ENCODE assay signal across 8 mouse cellular contexts in genomic region chr10:31370200-31370599, GRCm38 (mm10). TPM values are rescaled to one million over a fixed set of nuclear protein-coding genes. Genes with fewer than 3 reads are reported as not detected.
DNase-seq lines count a peak whose midpoint lies in the region; ATAC-seq and TF ChIP-seq lines count a peak whose summit lies in the region.
"Not testable (repeated sequence)": the region's sequence is repeated elsewhere in the genome, so short reads cannot be mapped to it uniquely, and the experiment has no call there.

No protein-coding gene starts in this region.

- not testable (repeated sequence) for ATAC-seq in forebrain, embryonic 14.5 days; hindbrain, postnatal 0 days

- H3K79me2 ChIP-seq in CH12.LX (replicated peaks; ENCODE audit: control insufficient read depth, extremely low read depth, insufficient read depth, poor library complexity, severe bottlenecking): not testable (repeated sequence)

- dilution Hi-C loops in CH12.LX (cut with MboI; ENCODE audit: extremely low pct_ligation_motif_present, extremely low pct_unique_long_range_greater_than_20kb, low sequenced_read_pairs): not testable (repeated sequence)

- H3K9ac ChIP-seq in CH12.LX (ENCODE audit: insufficient read depth, low read depth); forebrain, embryonic 14.5 days (ENCODE audit: low read length); hindbrain, postnatal 0 days (replicated peaks; ENCODE audit: low read length): not testable (repeated sequence)

- TF ChIP-seq CTCF in CH12.LX (conservative IDR thresholded peaks at IDR 0.05 in 1 of 2, IDR thresholded peaks at IDR 0.05 in 1 of 2; ENCODE audit: low read depth in 2 of 2, low read length in 2 of 2): peak in 1 of 2 experiments; percentile 18; a peak in 1 of 4 replicates
- TF ChIP-seq CTCF in hindbrain, postnatal 0 days (IDR thresholded peaks at IDR 0.05; ENCODE audit: low read depth): peak; percentile 51
- peak; percentile 66 for TF ChIP-seq CTCF in layer of hippocampus, adult 2 months (conservative IDR thresholded peaks at IDR 0.05)

- not testable (repeated sequence) for H3K4me3 ChIP-seq in CH12.LX (replicated peaks in 1 of 3; ENCODE audit: low read depth in 2 of 3, low read length in 2 of 3, poor library complexity in 1 of 3); forebrain, embryonic 14.5 days (ENCODE audit: low read depth, low read length); hindbrain, postnatal 0 days (ENCODE audit: low read length); layer of hippocampus, adult 2 months

- not testable (repeated sequence) for H3K9me3 ChIP-seq in CH12.LX (replicated peaks; ENCODE audit: low read length); forebrain, embryonic 14.5 days (replicated peaks; ENCODE audit: control insufficient read depth, low read length); hindbrain, postnatal 0 days (ENCODE audit: low read length)

- WGBS in forebrain, embryonic 14.5 days: 10% methylated on average over 4 of the region's 5 CpGs
- WGBS in hindbrain, postnatal 0 days: 10% methylated on average over 4 of the region's 5 CpGs

- H3K27me3 ChIP-seq in CH12.LX (replicated peaks); forebrain, embryonic 14.5 days (replicated peaks; ENCODE audit: control insufficient read depth, insufficient read depth, low read length); hindbrain, postnatal 0 days (ENCODE audit: insufficient read depth, low read length): not testable (repeated sequence)

- DNase-seq in CH12.LX (ENCODE audit: extremely low read depth): peak; percentile 17
- DNase-seq in R1 (ENCODE audit: low read depth, low spot score): peak; percentile 49
- DNase-seq in cerebellum, postnatal 10 days: peak; percentile 4 to 8
- DNase-seq in forebrain, embryonic 14.5 days (ENCODE audit: low spot score): peak; percentile 6
- not testable (repeated sequence) for DNase-seq in hindbrain, postnatal 0 days (ENCODE audit: low spot score); layer of hippocampus, adult 2 months (ENCODE audit: low spot score in 2 of 2)
- DNase-seq in mesoderm, embryonic 11.5 days (ENCODE audit: low read depth, low spot score): peak; percentile 28
- peak; percentile 20 to 32 for DNase-seq in right cerebral cortex, adult 2 months (ENCODE audit: low spot score in 2 of 2)

- not testable (repeated sequence) for H3K4me2 ChIP-seq in CH12.LX (ENCODE audit: insufficient read depth, low read depth, poor library complexity, severe bottlenecking); forebrain, embryonic 14.5 days (ENCODE audit: low read length); hindbrain, postnatal 0 days (ENCODE audit: low read depth, low read length)

- TF ChIP-seq POLR2A in CH12.LX (IDR thresholded peaks at IDR 0.05; ENCODE audit: low read depth, low read length): not testable (repeated sequence)

- in situ Hi-C loops in CH12.LX (cut with MboI; ENCODE audit: low pct_ligation_motif_present, low pct_unique_long_range_greater_than_20kb, low sequenced_read_pairs): not testable (repeated sequence)

- TF ChIP-seq RAD21 in CH12.LX (IDR thresholded peaks at IDR 0.05; ENCODE audit: low read depth, low read length): not testable (repeated sequence)

- not testable (repeated sequence) for TF ChIP-seq EP300 in CH12.LX (IDR thresholded peaks at IDR 0.05; ENCODE audit: low read length)

- H3K4me1 ChIP-seq in CH12.LX (ENCODE audit: control insufficient read depth in 1 of 2, insufficient read depth in 2 of 2); forebrain, embryonic 14.5 days (ENCODE audit: control insufficient read depth, insufficient read depth, low read length); hindbrain, postnatal 0 days (ENCODE audit: insufficient read depth, low read length): not testable (repeated sequence)

- H3K27ac ChIP-seq in CH12.LX (ENCODE audit: insufficient read depth, low read depth); forebrain, embryonic 14.5 days (ENCODE audit: low read depth, low read length); hindbrain, postnatal 0 days; layer of hippocampus, adult 2 months: not testable (repeated sequence)

- H3K36me3 ChIP-seq in CH12.LX (replicated peaks in 1 of 2; ENCODE audit: control insufficient read depth in 1 of 2, insufficient read depth in 1 of 2, low read length in 1 of 2); forebrain, embryonic 14.5 days (ENCODE audit: control insufficient read depth, insufficient read depth, low read length); hindbrain, postnatal 0 days (ENCODE audit: insufficient read depth, low read length): not testable (repeated sequence)

TF ChIP-seq in CH12.LX, 34 proteins besides CTCF, POLR2A, EP300 and RAD21:
- TF ChIP-seq NRF1 (IDR thresholded peaks at IDR 0.05; ENCODE audit: low read depth, low read length): 0 out of 2 replicates have a peak, but pooled peaks have one; percentile 20

RNA-seq across cellular contexts. Expression of gene Hddc2, which starts 57.0 kb away (rescaled TPM):
- total RNA-seq in CH12.LX (2012; rRNA removed) (51.7 and 56.0 TPM in 2 replicates), CH12.LX (2014; rRNA removed) (93.0 and 98.7 TPM in 2 replicates)
- 51.5 and 56.6 TPM in 2 replicates for polyA plus RNA-seq in CH12.LX (2012; ENCODE audit: insufficient read length, low read depth)
- 60.6 and 64.7 TPM in 2 replicates for polyA plus RNA-seq in forebrain, embryonic 14.5 days (2014; fragmentation: Nextera tagmentation; extraction: Ambion mirVana)
- 20.5 and 33.3 TPM in 2 replicates for total RNA-seq in hindbrain, postnatal 0 days (2014; rRNA removed)
- polyA plus RNA-seq in hindbrain, postnatal 0 days (2015; fragmentation: Nextera tagmentation; extraction: Ambion mirVana): 80.1 and 80.7 TPM in 2 replicates
- total RNA-seq in layer of hippocampus, adult 2 months (2021): 10 to 100 TPM; 21.2 to 25.2 TPM
